Mouse (Mus musculus) frontal cortex, postnatal 14 days (tissue): ENCODE data around the gene Ptprn2.

Source experiments
- DNase-seq, 2 experiments: peaks; one replicate each; pipeline ENCODE4 v3.0.0; 2022; ENCODE audit warnings: low spot score in 2 of 2

Ptprn2 gene

DNA sequence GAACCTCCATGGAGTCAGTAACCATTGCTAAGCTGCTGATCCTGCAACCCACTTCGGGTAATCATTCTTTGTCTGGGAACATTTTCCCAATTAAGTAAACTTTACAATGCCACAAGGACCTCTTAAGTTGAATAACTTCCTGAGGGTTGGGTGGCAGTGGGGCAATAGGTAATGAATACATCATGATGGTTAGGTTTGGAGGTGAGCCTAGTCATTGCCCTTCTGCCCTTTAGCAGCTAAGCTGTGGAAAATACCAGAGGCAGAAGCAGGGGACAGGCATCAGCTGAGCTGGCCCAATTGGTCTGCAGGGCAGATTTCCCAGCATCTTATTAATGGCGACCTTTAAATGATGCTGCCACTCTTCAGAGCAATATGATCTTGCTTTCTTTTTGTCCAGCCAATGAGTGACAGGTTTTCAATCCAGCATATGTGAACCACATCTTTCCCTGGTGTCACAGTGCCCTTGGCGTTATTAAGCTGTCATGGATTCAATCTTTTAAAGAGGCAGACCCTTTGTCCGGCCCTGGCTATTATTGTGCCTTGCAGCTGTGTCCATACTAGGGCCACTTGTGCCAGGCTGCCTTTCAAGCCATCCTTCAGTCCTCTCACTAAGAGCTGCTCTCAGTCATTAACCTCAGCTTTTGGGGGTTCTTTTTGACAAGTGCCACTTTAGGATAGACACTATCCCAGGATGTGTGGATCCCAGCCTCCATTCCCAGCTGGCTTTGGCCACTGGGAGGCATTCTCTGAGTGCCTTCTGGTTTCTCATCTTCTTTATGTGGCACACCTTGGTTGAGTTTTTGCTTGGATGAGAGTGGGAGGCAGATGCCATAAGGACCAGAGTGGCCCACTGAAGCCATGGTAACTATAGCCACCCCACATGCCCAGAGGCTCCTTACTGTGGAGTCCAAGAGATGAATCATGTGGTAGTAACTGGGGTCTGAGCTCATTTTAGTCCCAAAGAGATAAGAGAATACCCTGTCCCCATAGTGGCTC lies 292.9 kb downstream of the Ptprn2 start:
- DNase-seq, result no peak

DNA sequence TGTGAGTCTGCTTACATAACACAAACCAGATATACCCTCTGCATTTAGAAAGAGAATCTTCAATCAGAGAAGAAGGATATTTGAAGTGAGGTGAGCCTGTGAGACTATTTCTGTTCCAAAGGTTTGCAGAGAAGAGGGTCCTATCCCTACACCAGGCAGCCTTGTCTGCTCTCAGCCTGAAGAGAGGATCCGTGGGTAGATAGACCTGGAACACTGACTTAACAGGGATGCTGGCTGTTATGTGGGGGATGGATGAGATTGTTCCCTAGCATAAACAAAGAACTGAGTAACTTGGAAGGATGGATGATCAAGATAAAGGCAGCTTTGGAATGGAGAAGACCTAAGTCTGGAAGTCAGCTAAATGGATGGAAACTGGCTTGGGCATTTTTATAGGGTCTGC lies 294.9 kb downstream of the Ptprn2 start:
- no peak for DNase-seq

DNA sequence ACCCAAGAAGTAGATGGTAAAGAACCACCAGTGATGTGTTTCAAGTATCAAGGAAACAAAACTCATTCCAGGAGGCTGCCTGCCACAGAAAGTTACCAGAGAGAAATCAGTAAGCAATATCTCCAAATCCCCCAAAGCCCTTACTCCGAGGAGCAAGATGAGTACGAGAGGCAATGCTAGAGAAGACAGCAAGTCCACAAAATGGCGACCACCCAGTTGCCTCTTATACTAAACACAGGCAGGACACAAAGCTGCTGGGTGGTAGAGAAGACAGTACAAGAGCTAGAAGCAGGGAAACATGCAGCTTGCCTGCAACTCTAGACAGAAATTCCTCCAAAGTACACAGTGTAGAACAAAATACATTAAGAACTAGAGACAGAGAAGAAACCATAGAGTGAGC lies 300.2 kb downstream of the Ptprn2 start:
- peak in 1 of 2 experiments; percentile 2 for DNase-seq

DNA sequence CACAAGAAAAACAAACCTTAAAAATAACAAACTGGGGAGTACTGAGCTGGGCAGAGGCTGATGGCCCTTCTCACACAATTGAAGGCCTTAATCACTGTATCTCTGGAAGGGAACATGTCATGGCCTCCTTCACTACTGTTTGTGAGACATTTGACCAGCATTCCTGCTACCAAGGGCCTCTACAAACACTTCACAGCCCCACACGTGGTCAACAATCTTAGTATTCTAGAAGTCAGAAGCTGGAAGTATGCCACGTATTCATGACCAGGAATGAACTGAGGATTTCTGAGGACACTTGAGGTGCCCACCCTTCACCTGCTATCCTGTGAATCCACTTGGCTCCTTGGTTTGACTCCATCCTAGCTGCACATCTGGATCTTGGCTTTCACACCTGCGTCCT lies 302.8 kb downstream of the Ptprn2 start:
- peak in 1 of 2 experiments; percentile 1 for DNase-seq

DNA sequence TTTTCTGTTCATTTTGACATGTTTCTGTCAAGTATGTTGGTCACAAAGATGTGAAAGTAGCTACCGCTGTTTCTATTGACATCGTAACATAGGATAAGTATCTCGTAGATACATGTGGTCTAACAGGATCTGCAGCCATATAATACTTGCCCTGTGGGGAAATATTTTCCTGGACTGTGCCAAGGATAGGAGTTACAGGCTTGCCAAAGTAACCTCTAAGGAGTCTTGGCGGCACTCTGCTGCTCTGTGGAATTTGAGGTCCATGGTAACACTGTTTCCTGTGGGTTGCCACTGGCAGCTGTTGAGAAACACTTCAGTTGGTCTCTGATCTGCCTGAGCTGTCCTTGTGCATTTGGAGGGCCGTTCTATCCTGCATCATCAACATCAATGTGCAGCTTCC lies 317.8 kb downstream of the Ptprn2 start:
- no peak for DNase-seq

DNA sequence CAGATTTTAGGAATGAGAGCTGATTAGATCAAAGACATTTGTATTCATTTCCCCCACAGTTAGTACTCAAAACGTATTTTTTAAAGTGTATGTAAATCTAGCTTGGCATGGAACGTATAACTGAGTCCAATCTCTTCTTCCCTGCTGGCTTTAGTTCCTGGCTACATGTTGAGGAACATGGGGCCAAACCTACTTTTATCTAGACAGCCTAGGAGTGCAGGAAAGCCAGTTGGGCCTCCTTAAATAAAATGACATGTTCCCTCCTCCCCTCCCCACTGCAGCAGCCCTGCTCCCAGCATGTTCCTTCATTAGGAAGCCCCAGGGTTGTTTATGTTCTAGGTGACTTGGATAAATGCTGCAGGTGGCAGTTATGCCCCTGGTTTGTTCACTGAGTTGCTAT lies 319.2 kb downstream of the Ptprn2 start:
- DNase-seq, result no peak

DNA sequence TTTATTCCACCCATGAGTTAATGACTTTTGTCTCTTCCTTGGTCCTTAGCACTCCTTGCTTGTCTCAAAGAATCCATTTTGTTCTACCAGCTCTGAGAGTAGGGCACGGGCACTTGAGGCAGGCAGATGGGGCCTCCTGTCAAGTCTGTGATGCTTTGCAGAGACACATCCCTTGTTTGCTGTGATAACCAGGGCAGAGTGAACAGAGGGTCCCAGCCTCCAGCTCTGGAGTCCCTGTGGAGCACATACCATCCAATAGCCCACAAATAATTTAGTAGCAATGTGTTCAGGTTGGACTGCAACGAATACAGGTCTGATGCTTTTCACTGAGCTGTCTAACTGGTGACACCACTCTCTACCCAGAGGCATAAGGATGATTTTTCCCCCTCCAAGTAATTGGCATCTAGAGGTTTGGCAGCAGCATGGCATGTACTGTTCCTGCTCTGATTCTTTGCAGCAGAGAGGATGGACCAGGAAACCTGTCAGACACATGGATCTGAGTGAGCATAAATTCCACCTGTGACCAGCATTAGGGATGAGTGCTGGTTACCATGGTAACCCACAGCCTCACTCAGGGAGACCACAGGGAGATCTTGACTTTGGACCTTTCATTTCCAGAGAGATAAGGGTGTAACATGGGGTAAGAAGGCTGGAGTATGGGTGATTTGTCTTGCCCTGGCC lies 319.7 kb downstream of the Ptprn2 start:
- DNase-seq, result no peak

DNA sequence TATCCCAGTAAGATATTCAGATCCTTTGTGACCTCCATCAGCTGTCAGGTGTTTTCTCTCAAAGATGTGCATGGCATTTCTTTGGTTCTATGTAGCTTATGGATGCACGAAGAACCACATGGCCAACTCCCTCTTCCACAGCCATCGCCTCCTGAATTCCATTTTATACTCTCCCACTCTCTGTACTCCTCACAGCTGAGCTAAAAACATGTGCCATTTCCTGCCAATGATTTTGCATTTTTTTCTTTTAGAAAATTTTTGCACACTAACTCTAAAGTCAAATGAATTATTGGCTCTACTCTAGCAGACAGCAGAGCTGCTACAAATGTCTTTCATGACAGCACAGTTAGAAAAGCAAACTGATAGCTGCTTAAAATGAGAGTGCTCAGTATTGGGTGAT lies 320.6 kb downstream of the Ptprn2 start:
- DNase-seq, result no peak

DNA sequence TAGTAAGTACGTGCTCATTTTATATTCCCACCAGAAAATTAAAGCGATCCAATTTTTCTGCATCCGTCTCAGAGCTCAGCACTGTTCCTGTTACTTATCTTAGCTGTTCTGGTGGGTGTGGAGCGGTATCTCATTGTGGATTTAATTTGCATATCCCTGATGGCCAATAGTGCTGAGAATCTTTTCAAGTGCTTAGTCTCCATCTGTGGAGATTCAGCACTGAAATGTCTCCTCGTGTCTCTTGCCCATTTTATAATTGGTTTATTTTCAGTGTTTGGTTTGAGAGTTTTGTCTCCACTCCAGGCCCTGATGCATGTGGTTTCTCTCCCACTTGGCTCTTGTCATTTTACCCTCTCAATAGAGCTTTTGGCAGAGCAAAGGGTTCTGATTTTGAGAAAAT lies 327.5 kb downstream of the Ptprn2 start:
- no peak for DNase-seq

DNA sequence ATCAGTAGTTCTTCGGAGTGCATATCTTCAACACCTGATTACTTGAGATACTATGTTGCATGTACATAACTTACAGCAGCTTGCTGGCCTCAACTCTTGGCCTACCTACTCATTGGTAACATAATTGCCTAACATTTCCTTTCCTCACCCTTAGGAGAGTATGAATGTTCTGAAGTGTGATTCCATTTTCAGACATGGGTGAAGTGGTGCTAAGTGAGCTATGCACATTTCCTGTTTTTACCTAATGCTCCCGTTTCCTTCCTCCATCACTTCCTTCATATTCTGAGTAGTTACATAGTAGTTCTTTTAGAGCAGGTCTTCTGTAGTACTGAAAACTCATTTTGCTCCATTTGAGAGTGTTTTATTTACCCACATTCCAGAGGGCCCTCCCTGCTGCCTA lies 334.3 kb downstream of the Ptprn2 start:
- DNase-seq, result no peak

DNA sequence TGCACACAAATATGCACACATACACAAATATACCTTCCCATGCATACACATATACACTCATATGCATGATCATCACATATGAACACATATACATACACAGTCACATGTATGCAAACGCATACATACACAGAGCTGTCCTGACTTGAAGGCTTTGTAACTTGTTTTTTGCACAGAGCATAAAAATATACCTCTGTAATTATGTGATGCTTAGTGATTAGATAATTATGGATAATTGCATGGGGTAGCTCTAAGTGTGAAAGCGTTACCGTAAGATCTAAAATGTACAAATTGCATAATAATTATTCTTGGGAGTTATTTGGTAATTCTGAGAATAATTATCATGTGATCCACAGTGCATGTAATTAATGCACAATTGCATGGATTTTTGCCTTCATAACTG lies 337.8 kb downstream of the Ptprn2 start:
- no peak for DNase-seq

DNA sequence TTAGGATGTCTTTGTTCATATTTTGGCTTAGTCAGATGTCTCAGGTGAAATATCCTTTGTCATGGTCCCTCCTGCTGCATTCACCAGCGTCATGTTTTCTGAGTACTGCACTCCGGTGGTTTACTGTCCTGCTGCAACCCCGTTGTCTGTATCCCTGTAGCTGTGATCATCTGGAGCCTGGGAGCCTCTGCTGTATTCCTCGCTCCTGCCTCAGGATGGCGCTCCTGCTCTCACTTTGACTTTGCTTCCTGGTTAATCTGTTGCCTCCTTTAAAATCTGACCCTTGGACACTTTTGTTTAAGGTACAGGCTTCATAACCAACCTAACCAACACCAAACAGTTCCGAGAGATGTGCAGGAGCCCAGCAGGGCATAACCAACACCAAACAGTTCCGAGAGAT lies 342.2 kb downstream of the Ptprn2 start:
- no peak for DNase-seq

DNA sequence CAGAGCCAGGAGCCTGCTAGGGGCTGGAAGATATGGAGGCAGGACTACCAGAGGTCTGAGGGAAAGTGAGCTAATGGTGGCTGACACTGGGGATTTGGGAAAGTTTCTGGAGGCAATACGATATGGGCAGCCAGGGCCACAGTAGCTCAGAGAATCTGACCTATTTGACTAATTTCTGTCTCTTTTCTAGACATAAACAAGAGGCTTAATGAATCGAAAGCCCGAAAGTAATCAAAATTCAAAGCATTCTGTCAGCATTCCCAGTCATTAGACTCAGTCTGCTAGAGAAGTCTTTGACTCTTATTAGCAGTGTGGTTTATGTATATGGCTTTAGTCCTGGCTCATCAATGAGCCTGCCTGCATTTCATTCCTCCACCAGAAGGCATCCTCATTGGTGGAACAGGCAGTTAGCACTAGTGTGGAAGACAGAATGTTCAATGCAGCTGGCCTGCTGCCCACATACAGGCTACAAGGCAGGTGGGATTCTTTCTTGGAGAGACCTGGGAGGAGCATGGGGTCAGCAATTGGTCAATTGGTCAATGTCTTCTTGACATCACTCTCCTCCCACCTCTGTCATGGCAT lies 353.2 kb downstream of the Ptprn2 start:
- DNase-seq, result no peak

DNA sequence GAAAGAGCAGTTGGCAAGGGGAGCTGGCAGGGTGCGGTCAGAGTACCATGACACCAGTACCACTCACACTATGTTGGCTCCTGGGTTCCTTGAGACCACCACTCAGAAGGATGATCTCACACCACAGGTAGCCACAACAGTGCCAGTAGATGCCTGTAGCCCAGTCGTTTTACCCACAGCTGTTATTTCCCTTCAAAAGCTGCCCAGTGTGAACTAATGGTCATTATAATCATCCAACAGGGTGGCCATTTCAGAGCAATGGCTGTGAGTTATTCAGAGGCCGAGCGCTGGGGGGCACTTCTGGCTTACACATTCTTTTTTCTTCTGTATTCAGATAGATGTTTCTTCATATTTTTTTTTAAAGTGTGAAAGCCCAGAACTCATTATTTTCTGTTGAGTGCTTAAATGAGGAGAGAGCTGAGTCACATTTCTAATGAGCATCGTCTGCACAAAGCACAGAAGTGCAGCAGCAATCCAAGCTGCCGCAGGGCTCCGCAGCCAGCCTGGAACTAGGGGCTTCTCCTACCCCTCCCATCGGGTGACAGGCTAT lies 357.3 kb downstream of the Ptprn2 start:
- peak in 1 of 2 experiments; percentile 37 for DNase-seq

DNA sequence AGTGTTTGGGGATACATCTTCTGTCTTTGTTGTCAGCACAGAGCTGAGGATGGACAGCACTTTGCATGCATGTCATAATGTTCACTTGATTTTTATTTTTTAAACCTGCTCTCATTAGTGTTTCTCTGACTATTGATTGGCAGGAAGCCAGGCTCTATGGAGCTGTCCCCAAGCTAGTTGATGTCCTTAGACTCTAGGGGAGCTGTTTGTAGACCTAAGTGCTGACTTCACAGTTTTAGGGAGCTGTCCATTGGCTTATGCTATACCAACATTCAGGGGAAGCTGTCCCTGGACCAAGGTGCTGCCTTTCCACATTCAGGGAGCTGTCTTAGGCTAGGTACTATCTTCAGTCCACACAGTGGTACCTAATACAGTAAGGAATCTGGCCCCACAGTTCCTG lies 360.7 kb downstream of the Ptprn2 start:
- no peak for DNase-seq

DNA sequence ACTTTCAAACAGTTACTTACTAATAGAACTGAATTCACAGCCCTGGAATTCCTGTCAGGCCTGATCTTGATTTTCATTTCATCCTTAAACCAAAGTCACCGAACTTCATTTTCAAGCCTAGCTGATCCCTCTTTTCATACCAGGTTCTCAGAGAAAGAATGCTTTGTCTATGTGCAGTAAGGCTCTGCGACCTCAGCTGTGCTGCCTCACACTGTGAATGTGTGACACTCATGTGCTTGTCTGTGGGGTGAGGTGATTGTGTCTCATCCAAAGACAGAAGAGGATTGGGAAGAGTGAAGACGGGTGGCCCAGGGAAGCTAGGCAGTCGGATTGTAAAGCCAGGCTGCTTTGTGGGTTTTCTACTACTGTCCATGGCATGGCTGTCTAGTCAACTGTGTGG lies 361.5 kb downstream of the Ptprn2 start:
- DNase-seq, result no peak

DNA sequence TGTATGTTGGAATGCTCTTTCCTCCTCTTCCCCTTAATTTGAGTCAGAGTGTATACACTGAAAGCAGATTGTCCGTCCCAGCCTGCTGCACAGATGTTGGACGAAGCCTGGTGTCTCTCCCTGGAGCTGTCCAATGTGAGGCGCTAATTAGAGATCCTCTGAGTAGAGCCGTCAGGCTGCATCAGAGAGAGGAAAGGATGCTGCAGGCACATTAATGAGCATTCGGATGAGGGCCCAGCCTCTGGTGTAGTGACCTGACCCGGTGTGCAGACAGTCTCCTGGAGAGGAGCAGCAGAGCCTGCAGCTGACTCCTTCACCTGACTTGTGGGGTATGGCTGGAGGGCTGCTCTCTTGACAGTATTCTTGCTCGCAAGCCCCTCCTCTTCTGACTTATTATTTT lies 370.8 kb downstream of the Ptprn2 start:
- no peak for DNase-seq

DNA sequence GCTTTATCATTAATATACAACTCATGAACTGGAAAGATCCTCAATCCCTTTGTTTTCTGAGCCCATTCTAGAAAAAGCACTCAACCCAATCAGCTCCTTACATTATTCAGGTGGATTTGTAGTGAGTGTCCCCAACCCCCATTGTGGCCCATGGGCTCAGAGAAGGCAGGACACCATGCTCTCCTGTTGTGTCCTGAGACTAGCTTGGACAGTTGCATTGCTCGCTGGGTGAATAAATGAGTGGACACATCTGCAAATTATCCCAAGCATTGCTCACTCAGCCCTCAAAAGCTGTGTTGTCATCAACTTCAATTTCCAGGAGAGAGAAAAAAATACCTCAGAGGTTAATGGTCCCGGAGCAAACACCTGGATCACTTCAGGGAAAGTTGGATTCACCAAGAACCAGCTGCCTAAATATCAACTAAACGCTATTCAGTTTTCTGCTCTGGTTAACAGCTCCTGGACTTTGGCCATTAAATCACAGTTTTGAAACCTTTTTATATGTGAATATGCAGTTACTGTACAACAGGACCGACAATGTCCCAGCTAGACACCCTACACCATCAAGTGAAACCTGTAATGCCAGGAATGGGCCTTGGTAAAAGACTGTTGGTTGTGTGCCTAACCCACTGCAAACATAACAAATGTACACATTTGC lies 376.0 kb downstream of the Ptprn2 start:
- DNase-seq, result no peak

DNA sequence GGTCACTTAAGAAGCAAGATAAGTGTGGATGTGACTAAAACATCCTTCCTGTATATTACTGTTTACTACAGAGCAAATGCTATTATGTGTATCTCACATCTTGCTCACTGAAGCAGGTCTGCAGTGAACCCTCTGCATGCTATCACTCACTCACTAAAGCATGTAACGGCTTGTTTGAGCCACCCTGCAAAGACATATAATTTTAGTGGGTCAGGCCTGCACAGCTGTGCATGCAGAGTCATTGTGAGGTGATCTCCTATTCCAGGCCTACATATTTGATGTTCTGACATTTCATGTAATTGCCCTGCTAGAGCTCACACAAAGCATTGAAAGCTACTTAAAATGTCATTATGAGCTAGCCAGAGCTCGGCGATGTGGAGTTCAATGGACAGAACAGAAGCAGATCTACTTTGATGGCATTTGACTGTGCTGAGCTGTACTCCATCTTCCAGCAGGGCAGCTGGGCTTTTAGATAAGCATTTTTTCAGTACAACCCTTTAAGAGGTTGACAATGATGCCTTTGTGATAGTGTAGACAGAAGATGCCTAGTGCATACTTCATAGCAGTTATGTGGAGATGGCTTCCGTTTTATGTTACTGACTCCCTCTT lies 377.9 kb downstream of the Ptprn2 start:
- no peak for DNase-seq

DNA sequence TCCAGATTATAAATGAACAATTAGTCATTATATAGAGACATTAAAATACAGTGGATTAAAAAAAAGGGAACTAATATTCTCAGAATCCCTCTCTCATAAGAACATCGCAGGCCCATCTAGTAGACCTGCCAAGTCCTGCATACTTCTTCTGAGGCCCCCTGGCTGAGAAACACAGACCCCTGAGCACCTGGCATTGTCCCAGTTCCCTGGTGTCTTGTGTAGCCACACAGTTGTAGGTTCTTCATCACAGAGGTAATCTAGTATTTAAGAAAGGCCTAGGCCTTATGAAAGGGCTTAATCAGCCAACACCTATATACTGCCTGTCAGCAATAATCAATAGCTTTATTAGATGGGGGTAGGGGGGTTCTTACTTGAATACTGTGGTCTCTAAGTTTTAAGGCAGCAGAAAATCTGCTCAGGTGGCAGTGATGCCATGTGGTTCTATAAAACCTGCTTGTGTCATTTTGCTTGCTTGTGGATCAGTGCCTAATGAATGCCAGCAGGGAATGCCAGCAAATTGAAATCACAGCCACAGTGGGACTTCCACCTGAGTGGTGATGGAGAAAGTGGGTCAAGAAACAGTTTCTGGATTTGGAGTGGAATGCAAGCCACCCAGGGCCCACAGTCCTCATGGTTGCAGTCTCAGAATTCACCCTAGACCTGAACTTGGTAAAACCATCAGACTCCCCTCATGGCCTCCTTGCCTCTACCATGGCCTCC lies 388.5 kb downstream of the Ptprn2 start:
- no peak for DNase-seq
